Mouse (Mus musculus) liver, embryonic 14.5 days (tissue): ENCODE data around the gene Ppp1r12a. TPM values are rescaled to one million over a fixed set of nuclear protein-coding genes. Genes with fewer than 3 reads are reported as not detected.

Source experiments
- ATAC-seq: fragments of 200-750 bp; cut with Nextera tagmentation; 2 replicates; pipeline ENCODE4 v1.8.0; 2017; ENCODE audit warnings: moderate number of reproducible peaks, mild to moderate bottlenecking, moderate library complexity; ENCODE audit not compliant: insufficient read depth
- DNase-seq, 3 experiments: peaks; one replicate each; pipeline ENCODE4 v3.0.0-alpha.2; 2012 to 2013; ENCODE audit warnings: low read depth in 3 of 3, low spot score in 3 of 3
- H3K27ac ChIP-seq: fragments of 300-500 bp; sonication (generic); 2 replicates; pipeline ENCODE4 v1.5.1; 2014; ENCODE audit warnings: moderate library complexity, mild to moderate bottlenecking, control low read depth, inconsistent platforms
- H3K27me3 ChIP-seq: fragments of 300-500 bp; sonication (generic); 2 replicates; pipeline ENCODE4 v1.6.1; 2014; ENCODE audit warnings: mild to moderate bottlenecking, low read length, moderate library complexity; ENCODE audit not compliant: control insufficient read depth, insufficient read depth
- H3K36me3 ChIP-seq: fragments of 300-500 bp; sonication (generic); replicated peaks from 2 replicates; pipeline ENCODE4 v1.6.1; 2014; ENCODE audit warnings: low read depth; ENCODE audit not compliant: control insufficient read depth, insufficient read depth
- H3K4me1 ChIP-seq, 2 experiments: fragments of 200-500 bp in 1 of 2; fragments of 300-500 bp in 1 of 2; sonication (generic) in 1 of 2; replicated peaks; 2 replicates each; pipeline ENCODE4 v1.6.1; 2012 to 2014; ENCODE audit warnings: antibody characterized with exemption in 1 of 2, inconsistent platforms in 1 of 2, low read length in 1 of 2; ENCODE audit not compliant: control insufficient read depth in 2 of 2, insufficient read depth in 2 of 2
- H3K4me2 ChIP-seq: fragments of 300-500 bp; sonication (generic); 2 replicates; pipeline ENCODE4 v1.6.1; 2014; ENCODE audit warnings: low read depth, mild to moderate bottlenecking, control low read depth, moderate library complexity
- H3K4me3 ChIP-seq, 2 experiments: fragments of 200-500 bp in 1 of 2; fragments of 300-500 bp in 1 of 2; sonication (generic) in 1 of 2; 2 replicates each; pipeline ENCODE4 v1.5.1; 2012 to 2014; ENCODE audit warnings: low read depth in 2 of 2, low read length in 2 of 2, mild to moderate bottlenecking in 2 of 2, control low read depth in 1 of 2, inconsistent platforms in 1 of 2, moderate library complexity in 1 of 2; ENCODE audit not compliant: insufficient read depth in 1 of 2
- H3K9ac ChIP-seq: fragments of 300-500 bp; sonication (generic); replicated peaks from 2 replicates; pipeline ENCODE4 v1.6.1; 2014; ENCODE audit warnings: mild to moderate bottlenecking, control low read depth, moderate library complexity
- H3K9me3 ChIP-seq: fragments of 300-500 bp; sonication (generic); 2 replicates; pipeline ENCODE4 v1.6.1; 2016; ENCODE audit warnings: low read length, mixed read lengths; ENCODE audit not compliant: control insufficient read depth
- CTCF ChIP-seq: IDR thresholded peaks from 2 replicates; pipeline ENCODE4 v1.5.1; 2016; ENCODE audit warnings: antibody characterized with exemption, low read depth, control low read depth
- EP300 ChIP-seq: IDR thresholded peaks from 2 replicates; pipeline ENCODE4 v1.6.1; 2016; ENCODE audit warnings: antibody characterized with exemption, low read depth
- WGBS: fragments of 180-500 bp; shearing (Covaris S2); extraction: QIAGEN DNeasy Blood & Tissue Kit; methylation state at CpG from one replicate; pipeline ENCODE4 v1.1.7; 2014; ENCODE audit not compliant: insufficient replicate concordance; 5-methylcytosine and 5-hydroxymethylcytosine counted together
- polyA plus RNA-seq, 2 experiments: library from polyadenylated mRNA; depleted of rRNA in 1 of 2; stranded (reverse) in 1 of 2; unstranded in 1 of 2; fragments of >200 nt; fragmentation: Nextera tagmentation in 1 of 2; extraction: Ambion mirVana in 1 of 2; gene quantifications; 2 replicates each; pipeline versions ENCODE4 v1.2.1 to v1.2.3; 2012 to 2014

The Ppp1r12a gene
- polyA plus RNA-seq, 2 experiments = 18.7 to 27.2 TPM

- DNase-seq (no peak), ATAC-seq (no peak)
- Histone ChIP-seq H3K4me3 (no peak overlapping the region), H3K36me3 (peaks cover 2% of the 10 kb centered on the region; the same call in 1 of the 2 replicates), H3K9ac (no peak overlapping the region), H3K4me2 (no peak overlapping the region), H3K27ac (no peak overlapping the region), H3K4me1 (no peaks in the 10 kb centered on the region), H3K27me3 (no peaks in the 10 kb centered on the region), H3K9me3 (no peaks in the 10 kb centered on the region)
- WGBS = 88% methylated on average over 4 of the region's 4 CpGs
- no peak for TF ChIP-seq CTCF
- TF ChIP-seq EP300 = no peak
These were observed 40.1 kb downstream of the Ppp1r12a start for GRCm38 (mm10) chr10:108202126-108202525.

DNA sequence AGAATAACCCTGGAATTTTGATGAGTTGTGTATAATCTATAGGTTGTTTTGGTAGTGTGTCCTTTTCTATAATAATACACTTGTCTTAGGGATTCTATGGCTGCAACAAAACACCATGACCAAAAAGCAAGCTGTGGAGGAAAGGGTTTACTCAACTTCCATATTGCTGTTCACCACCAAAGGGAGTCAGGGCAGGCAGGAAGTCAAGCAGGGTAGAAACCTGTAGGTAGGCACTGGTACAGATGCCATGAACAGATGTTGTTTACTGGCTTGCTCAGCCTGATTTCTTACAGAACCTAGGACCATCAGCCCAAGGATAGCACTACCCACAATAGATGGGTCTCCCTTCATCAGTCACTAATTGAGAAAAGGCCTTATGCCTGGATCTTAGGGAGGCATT lies 41.4 kb downstream of the Ppp1r12a start:
- Histone ChIP-seq H3K27ac (no peak overlapping the region), H3K27me3 (no peaks in the 10 kb centered on the region), H3K4me1 (no peaks in the 10 kb centered on the region), H3K9ac (no peak overlapping the region), H3K36me3 (peaks cover 2% of the 10 kb centered on the region; the same call in 1 of the 2 replicates), H3K4me3 (no peak overlapping the region), H3K4me2 (no peak overlapping the region), H3K9me3 (no peaks in the 10 kb centered on the region)
- DNase-seq (no peak), ATAC-seq (no peak)
- TF ChIP-seq EP300 (no peak), CTCF (no peak)

- H3K4me2 ChIP-seq = no peak overlapping the region
- H3K4me1 ChIP-seq = no peaks in the 10 kb centered on the region
- H3K36me3 ChIP-seq = no peaks in the 10 kb centered on the region; the same call in 1 of the 2 replicates
- no peak overlapping the region for H3K27ac ChIP-seq
- no peak for TF ChIP-seq EP300
- no peak for TF ChIP-seq CTCF
- ATAC-seq = no peak
- H3K9ac ChIP-seq = no peak overlapping the region
- H3K9me3 ChIP-seq = no peaks in the 10 kb centered on the region
- DNase-seq = no peak
- 92% methylated on average over 5 of the region's 5 CpGs for WGBS
- no peak overlapping the region for H3K4me3 ChIP-seq
- no peaks in the 10 kb centered on the region for H3K27me3 ChIP-seq
These were observed 47.4 kb downstream of the Ppp1r12a start for GRCm38 (mm10) chr10:108209396-108209795.

DNA sequence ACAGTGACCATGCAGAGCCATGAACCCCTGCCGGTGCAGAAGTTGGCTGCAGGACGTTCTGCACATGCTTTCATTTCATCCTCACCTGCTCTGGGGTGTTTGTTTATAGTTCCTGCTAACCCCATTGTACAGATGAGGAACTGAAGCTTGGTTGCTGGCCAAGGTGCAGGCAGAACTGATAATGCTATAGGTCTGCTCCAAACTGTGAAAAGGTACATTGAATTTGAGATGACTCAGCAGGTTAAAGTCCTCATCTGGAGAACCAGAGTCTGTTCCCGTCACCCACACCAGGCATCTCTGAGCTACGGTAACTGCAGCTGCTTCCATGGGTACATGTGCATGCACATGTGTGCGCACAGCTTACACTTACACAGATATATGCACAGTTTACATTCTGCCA lies 62.4 kb downstream of the Ppp1r12a start:
- no peak for TF ChIP-seq CTCF
- TF ChIP-seq EP300 = no peak
- Histone ChIP-seq H3K36me3 (no peaks in the 10 kb centered on the region; the same call in 1 of the 2 replicates), H3K4me2 (no peak overlapping the region), H3K9me3 (no peaks in the 10 kb centered on the region), H3K4me3 (no peak overlapping the region), H3K27me3 (no peaks in the 10 kb centered on the region), H3K4me1 (no peaks in the 10 kb centered on the region), H3K9ac (no peak overlapping the region), H3K27ac (no peak overlapping the region)
- WGBS = 88% methylated on average over 5 of the region's 5 CpGs
- ATAC-seq (no peak), DNase-seq (no peak)

- Histone ChIP-seq H3K4me2 (no peak overlapping the region), H3K27me3 (no peaks in the 10 kb centered on the region), H3K9me3 (no peaks in the 10 kb centered on the region), H3K4me3 (no peak overlapping the region), H3K4me1 (no peaks in the 10 kb centered on the region), H3K36me3 (peaks cover 10% of the 10 kb centered on the region), H3K27ac (no peak overlapping the region), H3K9ac (no peak overlapping the region)
- ATAC-seq (no peak), DNase-seq (no peak)
- 87% methylated on average over 3 of the region's 3 CpGs for WGBS
- TF ChIP-seq CTCF = no peak
- no peak for TF ChIP-seq EP300
These were observed 75.1 kb downstream of the Ppp1r12a start for GRCm38 (mm10) chr10:108237049-108237448.
